Mouse (Mus musculus): ENCODE data around the gene Lmntd1. TPM values are rescaled to one million over a fixed set of nuclear protein-coding genes. Genes with fewer than 3 reads are reported as not detected.

The Lmntd1 gene
- polyA plus RNA-seq, 1 experiment from 2014 or later, result not detected

GRCm38 (mm10) chr6:145557059-145557992 is 56.8 kb downstream of the Lmntd1 start:
- ATAC-seq (replicated peaks; ENCODE audit: low FRiP score), result peak; percentile 77
- no peak overlapping the region for H3K9ac ChIP-seq (ENCODE audit: low read depth, low read length)
- no peaks in the 10 kb centered on the region for H3K9me3 ChIP-seq (ENCODE audit: control insufficient read depth, low read length)
- DNase-seq (ENCODE audit: low spot score), result no peak
- H3K36me3 ChIP-seq (ENCODE audit: control insufficient read depth, insufficient read depth, low read length), result no peaks in the 10 kb centered on the region
- no peak overlapping the region for H3K27ac ChIP-seq (ENCODE audit: low read depth, low read length)
- H3K4me3 ChIP-seq (ENCODE audit: low read depth, low read length), result no peak overlapping the region
- H3K4me1 ChIP-seq (replicated peaks; ENCODE audit: control insufficient read depth, insufficient read depth, low read length), result 0 out of 2 replicates have a peak, but pooled peaks cover 3% of the 10 kb centered on the region
- H3K27me3 ChIP-seq (replicated peaks; ENCODE audit: control insufficient read depth, insufficient read depth, low read length), result no peaks in the 10 kb centered on the region
- no peak overlapping the region for H3K4me2 ChIP-seq
- 55% methylated on average over 15 of the region's 15 CpGs for WGBS

DNA sequence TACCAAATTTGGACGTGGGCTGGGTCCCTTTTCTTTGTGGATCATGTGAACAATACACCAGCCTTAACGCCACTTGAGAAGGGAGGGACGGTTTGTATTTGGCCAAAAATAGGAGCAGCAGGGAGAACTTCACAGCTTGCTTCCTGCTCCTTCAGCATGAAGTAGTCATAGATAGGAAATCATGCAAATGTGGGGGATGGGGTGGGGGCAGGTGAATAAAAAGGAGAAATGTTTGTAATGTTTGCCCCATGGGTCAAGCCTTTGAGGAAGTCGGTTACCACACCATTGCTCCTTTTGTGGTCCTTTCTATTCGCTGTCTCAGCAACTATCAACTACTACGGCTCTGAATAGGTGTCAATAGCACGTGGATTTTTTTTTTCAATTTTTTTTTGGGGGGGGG is 60.9 kb downstream of the Lmntd1 start:
- H3K27ac ChIP-seq (ENCODE audit: low read depth, low read length), result no peak overlapping the region
- H3K4me2 ChIP-seq, result no peak overlapping the region
- H3K9ac ChIP-seq (ENCODE audit: low read depth, low read length), result no peak overlapping the region
- no peaks in the 10 kb centered on the region for H3K9me3 ChIP-seq (ENCODE audit: control insufficient read depth, low read length)
- WGBS, result 52% methylated on average over 7 of the region's 7 CpGs
- no peak overlapping the region for H3K4me3 ChIP-seq (ENCODE audit: low read depth, low read length)
- ATAC-seq (replicated peaks; ENCODE audit: low FRiP score) (no peak), DNase-seq (ENCODE audit: low spot score) (no peak)
- 0 out of 2 replicates have a peak, but pooled peaks cover 3% of the 10 kb centered on the region for H3K4me1 ChIP-seq (replicated peaks; ENCODE audit: control insufficient read depth, insufficient read depth, low read length)
- no peaks in the 10 kb centered on the region for H3K36me3 ChIP-seq (ENCODE audit: control insufficient read depth, insufficient read depth, low read length)
- H3K27me3 ChIP-seq (replicated peaks; ENCODE audit: control insufficient read depth, insufficient read depth, low read length), result no peaks in the 10 kb centered on the region

DNA sequence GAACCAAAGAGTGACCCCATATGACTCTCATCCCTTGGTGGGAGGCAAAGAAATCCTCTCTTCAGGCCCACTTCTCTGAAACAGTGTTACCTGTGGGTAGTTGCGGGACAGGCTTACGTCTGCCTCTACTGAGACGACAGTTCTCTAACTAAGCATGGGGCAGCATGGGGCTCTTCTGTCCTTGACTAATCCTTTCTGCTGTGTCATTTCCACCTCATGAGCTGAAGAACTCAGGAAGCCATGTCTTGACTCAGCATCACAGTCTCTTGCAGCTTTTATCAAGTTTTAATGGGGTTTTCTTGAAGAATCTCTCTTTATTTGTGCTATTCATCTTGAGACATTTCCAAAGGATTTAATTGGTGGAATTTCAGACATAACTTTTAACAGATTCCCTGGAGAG is 61.3 kb downstream of the Lmntd1 start:
- H3K9ac ChIP-seq (ENCODE audit: low read depth, low read length), result no peak overlapping the region
- H3K4me1 ChIP-seq (replicated peaks; ENCODE audit: control insufficient read depth, insufficient read depth, low read length), result 0 out of 2 replicates have a peak, but pooled peaks cover 3% of the 10 kb centered on the region
- H3K27me3 ChIP-seq (replicated peaks; ENCODE audit: control insufficient read depth, insufficient read depth, low read length), result no peaks in the 10 kb centered on the region
- H3K4me2 ChIP-seq, result no peak overlapping the region
- no peaks in the 10 kb centered on the region for H3K36me3 ChIP-seq (ENCODE audit: control insufficient read depth, insufficient read depth, low read length)
- DNase-seq (ENCODE audit: low spot score) (no peak), ATAC-seq (replicated peaks; ENCODE audit: low FRiP score) (no peak)
- no peaks in the 10 kb centered on the region for H3K9me3 ChIP-seq (ENCODE audit: control insufficient read depth, low read length)
- H3K27ac ChIP-seq (ENCODE audit: low read depth, low read length), result no peak overlapping the region
- no peak overlapping the region for H3K4me3 ChIP-seq (ENCODE audit: low read depth, low read length)
- WGBS, result 78% methylated on average over 3 of the region's 3 CpGs

GRCm38 (mm10) chr6:145550993-145551392 is 63.1 kb downstream of the Lmntd1 start:
- H3K9ac ChIP-seq (ENCODE audit: low read depth, low read length), result no peak overlapping the region
- no peak overlapping the region for H3K27ac ChIP-seq (ENCODE audit: low read depth, low read length)
- no peaks in the 10 kb centered on the region for H3K9me3 ChIP-seq (ENCODE audit: control insufficient read depth, low read length)
- no peak overlapping the region for H3K4me3 ChIP-seq (ENCODE audit: low read depth, low read length)
- H3K27me3 ChIP-seq (replicated peaks; ENCODE audit: control insufficient read depth, insufficient read depth, low read length), result no peaks in the 10 kb centered on the region
- no peak overlapping the region for H3K4me2 ChIP-seq
- H3K4me1 ChIP-seq (replicated peaks; ENCODE audit: control insufficient read depth, insufficient read depth, low read length), result no peaks in the 10 kb centered on the region
- 82% methylated on average over 5 of the region's 5 CpGs for WGBS
- DNase-seq (ENCODE audit: low spot score) (no peak), ATAC-seq (replicated peaks; ENCODE audit: low FRiP score) (no peak)
- no peaks in the 10 kb centered on the region for H3K36me3 ChIP-seq (ENCODE audit: control insufficient read depth, insufficient read depth, low read length)

- Histone ChIP-seq H3K9ac (ENCODE audit: low read depth, low read length) (no peak overlapping the region), H3K4me2 (no peak overlapping the region), H3K36me3 (ENCODE audit: control insufficient read depth, insufficient read depth, low read length) (no peaks in the 10 kb centered on the region), H3K4me1 (replicated peaks; ENCODE audit: control insufficient read depth, insufficient read depth, low read length) (no peaks in the 10 kb centered on the region), H3K4me3 (ENCODE audit: low read depth, low read length) (no peak overlapping the region), H3K27ac (ENCODE audit: low read depth, low read length) (no peak overlapping the region), H3K9me3 (ENCODE audit: control insufficient read depth, low read length) (peaks cover 3% of the 10 kb centered on the region; the same call in 1 of the 2 replicates), H3K27me3 (replicated peaks; ENCODE audit: control insufficient read depth, insufficient read depth, low read length) (no peaks in the 10 kb centered on the region)
- ATAC-seq (replicated peaks; ENCODE audit: low FRiP score) (peak; percentile 58; the same call in 1 of the 2 replicates), DNase-seq (ENCODE audit: low spot score) (no peak)
- 51% methylated on average over 13 of the region's 13 CpGs for WGBS
These were observed 68.0 kb downstream of the Lmntd1 start for GRCm38 (mm10) chr6:145545927-145546641.

- Histone ChIP-seq H3K4me3 (ENCODE audit: low read depth, low read length) (no peak overlapping the region), H3K9me3 (ENCODE audit: control insufficient read depth, low read length) (peaks cover 3% of the 10 kb centered on the region; the same call in 1 of the 2 replicates), H3K9ac (ENCODE audit: low read depth, low read length) (no peak overlapping the region), H3K4me2 (no peak overlapping the region), H3K27ac (ENCODE audit: low read depth, low read length) (no peak overlapping the region), H3K27me3 (replicated peaks; ENCODE audit: control insufficient read depth, insufficient read depth, low read length) (no peaks in the 10 kb centered on the region), H3K36me3 (ENCODE audit: control insufficient read depth, insufficient read depth, low read length) (no peaks in the 10 kb centered on the region), H3K4me1 (replicated peaks; ENCODE audit: control insufficient read depth, insufficient read depth, low read length) (no peaks in the 10 kb centered on the region)
- WGBS, result 73% methylated on average over 2 of the region's 2 CpGs
- ATAC-seq (replicated peaks; ENCODE audit: low FRiP score), result no peak
- no peak for DNase-seq (ENCODE audit: low spot score)
These were observed 69.3 kb downstream of the Lmntd1 start for GRCm38 (mm10) chr6:145544838-145545237.

GRCm38 (mm10) chr6:145544304-145544703 is 69.8 kb downstream of the Lmntd1 start:
- no peak overlapping the region for H3K9ac ChIP-seq (ENCODE audit: low read depth, low read length)
- H3K4me3 ChIP-seq (ENCODE audit: low read depth, low read length), result no peak overlapping the region
- WGBS, result 77% methylated on average over 12 of the region's 12 CpGs
- ATAC-seq (replicated peaks; ENCODE audit: low FRiP score), result no peak
- H3K4me2 ChIP-seq, result no peak overlapping the region
- H3K27ac ChIP-seq (ENCODE audit: low read depth, low read length), result no peak overlapping the region
- H3K27me3 ChIP-seq (replicated peaks; ENCODE audit: control insufficient read depth, insufficient read depth, low read length), result no peaks in the 10 kb centered on the region
- DNase-seq (ENCODE audit: low spot score), result no peak
- H3K36me3 ChIP-seq (ENCODE audit: control insufficient read depth, insufficient read depth, low read length), result no peaks in the 10 kb centered on the region
- H3K4me1 ChIP-seq (replicated peaks; ENCODE audit: control insufficient read depth, insufficient read depth, low read length), result no peaks in the 10 kb centered on the region
- H3K9me3 ChIP-seq (ENCODE audit: control insufficient read depth, low read length), result peaks cover 3% of the 10 kb centered on the region; the same call in 1 of the 2 replicates

- no peaks in the 10 kb centered on the region for H3K36me3 ChIP-seq (ENCODE audit: control insufficient read depth, insufficient read depth, low read length)
- WGBS, result 67% methylated on average over 6 of the region's 6 CpGs
- no peaks in the 10 kb centered on the region for H3K4me1 ChIP-seq (replicated peaks; ENCODE audit: control insufficient read depth, insufficient read depth, low read length)
- H3K4me2 ChIP-seq, result no peak overlapping the region
- no peaks in the 10 kb centered on the region for H3K27me3 ChIP-seq (replicated peaks; ENCODE audit: control insufficient read depth, insufficient read depth, low read length)
- no peak overlapping the region for H3K4me3 ChIP-seq (ENCODE audit: low read depth, low read length)
- no peak overlapping the region for H3K9ac ChIP-seq (ENCODE audit: low read depth, low read length)
- ATAC-seq (replicated peaks; ENCODE audit: low FRiP score) (no peak), DNase-seq (ENCODE audit: low spot score) (no peak)
- H3K27ac ChIP-seq (ENCODE audit: low read depth, low read length), result no peak overlapping the region
- H3K9me3 ChIP-seq (ENCODE audit: control insufficient read depth, low read length), result peaks cover 3% of the 10 kb centered on the region; the same call in 1 of the 2 replicates
These were observed 74.6 kb downstream of the Lmntd1 start for GRCm38 (mm10) chr6:145539568-145539859.

Data from liver, embryonic 11.5 days (tissue).